Mouse (Mus musculus) small intestine, adult 2 months (tissue): ENCODE measurements around the gene 1700029I15Rik. TPM values are rescaled to one million over a fixed set of nuclear protein-coding genes. Genes with fewer than 3 reads are reported as not detected.

Experiments used
- H3K27ac ChIP-seq: fragments of 200-500 bp; 2 replicates; pipeline ENCODE4 v1.5.1; 2012; ENCODE audit warnings: low read depth, low read length, control low read depth, inconsistent platforms; ENCODE audit not compliant: insufficient read depth
- H3K27me3 ChIP-seq: fragments of 200-500 bp; 2 replicates; pipeline ENCODE4 v1.6.1; 2012; ENCODE audit warnings: mild to moderate bottlenecking, moderate library complexity, low read length, inconsistent platforms; ENCODE audit not compliant: control insufficient read depth, insufficient read depth
- H3K36me3 ChIP-seq: fragments of 200-500 bp; 2 replicates; pipeline ENCODE4 v1.6.1; 2012; ENCODE audit warnings: mild to moderate bottlenecking, low read length, control low read depth, inconsistent platforms; ENCODE audit not compliant: control insufficient read depth, insufficient read depth
- H3K4me1 ChIP-seq: fragments of 200-500 bp; 2 replicates; pipeline ENCODE4 v1.6.1; 2012; ENCODE audit warnings: low read length, inconsistent platforms, mixed read lengths; ENCODE audit not compliant: control insufficient read depth, insufficient read depth, insufficient read length
- H3K4me3 ChIP-seq: fragments of 200-500 bp; 2 replicates; pipeline ENCODE4 v1.5.1; 2012; ENCODE audit warnings: low read depth, mild to moderate bottlenecking, control low read depth, inconsistent platforms, low read length, moderate library complexity
- CTCF ChIP-seq: fragments of 200-500 bp; IDR thresholded peaks from 2 replicates; pipeline ENCODE4 v1.5.1; 2012; ENCODE audit warnings: low read depth, mild to moderate bottlenecking, control low read depth, inconsistent platforms, low read length, moderate library complexity, mixed read lengths; ENCODE audit not compliant: insufficient replicate concordance, insufficient read length; ENCODE audit errors: extremely low read depth
- POLR2A ChIP-seq: fragments of 200-500 bp; IDR thresholded peaks from 2 replicates; pipeline ENCODE4 v1.6.1; 2012; ENCODE audit warnings: low read depth, mild to moderate bottlenecking, control low read depth, inconsistent platforms, low read length, moderate library complexity
- WGBS: fragments of 180-500 bp; shearing (Covaris S2); methylation state at CpG from one replicate; pipeline ENCODE4 v1.1.7; 2018; 5-methylcytosine and 5-hydroxymethylcytosine counted together
- polyA plus RNA-seq: library from polyadenylated mRNA; depleted of rRNA; stranded (reverse); fragments of >200 nt; gene quantifications from 2 replicates; pipeline ENCODE4 v1.2.3, GENCODE M21; 2012

The 1700029I15Rik gene
- polyA plus RNA-seq, 1 experiment = 7.4 TPM

GRCm38 (mm10) chr2:92381161-92381560 is 1.2 kb upstream of the 1700029I15Rik start:
- WGBS = 88% methylated on average over 5 of the region's 5 CpGs
- no peak for TF ChIP-seq POLR2A
- no peak for TF ChIP-seq CTCF
- H3K4me1 ChIP-seq = peaks cover 5% of the 10 kb centered on the region; the same call in 1 of the 2 replicates

GRCm38 (mm10) chr2:92382759-92383158 is 421 bp downstream of the 1700029I15Rik start:
- WGBS = 91% methylated on average over 4 of the region's 4 CpGs
- Histone ChIP-seq H3K4me3 (no peak overlapping the region), H3K27me3 (no peaks in the 10 kb centered on the region), H3K36me3 (peaks cover 47% of the 10 kb centered on the region), H3K27ac (no peak overlapping the region), H3K4me1 (no peaks in the 10 kb centered on the region)
- no peak for TF ChIP-seq POLR2A
- TF ChIP-seq CTCF = no peak

More at GRCm38 (mm10) chr2:92381161-92381560, 1.2 kb upstream of the 1700029I15Rik start:
- H3K27ac ChIP-seq = no peak overlapping the region
- H3K4me3 ChIP-seq = no peak overlapping the region
- H3K27me3 ChIP-seq = no peaks in the 10 kb centered on the region
- H3K36me3 ChIP-seq = peaks cover 54% of the 10 kb centered on the region

GRCm38 (mm10) chr2:92384101-92384500 is 1.8 kb downstream of the 1700029I15Rik start:
- TF ChIP-seq POLR2A = no peak
- TF ChIP-seq CTCF = no peak
- H3K27ac ChIP-seq = no peak overlapping the region
- no peaks in the 10 kb centered on the region for H3K4me1 ChIP-seq
- H3K27me3 ChIP-seq = no peaks in the 10 kb centered on the region; the same call in 1 of the 2 replicates
- 71% methylated on average over 4 of the region's 4 CpGs for WGBS
- H3K4me3 ChIP-seq = no peak overlapping the region
- peaks cover 35% of the 10 kb centered on the region for H3K36me3 ChIP-seq

GRCm38 (mm10) chr2:92385113-92386051 is 3.0 kb downstream of the 1700029I15Rik start:
- TF ChIP-seq POLR2A (no peak), CTCF (no peak)
- Histone ChIP-seq H3K27me3 (peaks cover 6% of the 10 kb centered on the region), H3K27ac (no peak overlapping the region), H3K4me1 (no peaks in the 10 kb centered on the region; the same call in 1 of the 2 replicates), H3K36me3 (peaks cover 22% of the 10 kb centered on the region), H3K4me3 (no peak overlapping the region)
- 64% methylated on average over 22 of the region's 22 CpGs for WGBS

- Histone ChIP-seq H3K36me3 (peaks cover 8% of the 10 kb centered on the region; the same call in 1 of the 2 replicates), H3K4me1 (no peaks in the 10 kb centered on the region; the same call in 1 of the 2 replicates), H3K27ac (no peak overlapping the region), H3K4me3 (no peak overlapping the region), H3K27me3 (peaks cover 12% of the 10 kb centered on the region)
- 90% methylated on average over 30 of the region's 30 CpGs for WGBS
- TF ChIP-seq POLR2A (no peak), CTCF (no peak)
Measured at GRCm38 (mm10) chr2:92386821-92387570, 4.7 kb downstream of the 1700029I15Rik start.

- 66% methylated on average over 4 of the region's 4 CpGs for WGBS
- no peaks in the 10 kb centered on the region; the same call in 1 of the 2 replicates for H3K4me1 ChIP-seq
- H3K27ac ChIP-seq = no peak overlapping the region
- peaks cover 18% of the 10 kb centered on the region for H3K27me3 ChIP-seq
- TF ChIP-seq POLR2A (no peak), CTCF (no peak)
- 0 out of 2 replicates have a peak, but pooled peaks cover 2% of the 10 kb centered on the region for H3K36me3 ChIP-seq
- H3K4me3 ChIP-seq = no peak overlapping the region
Measured at GRCm38 (mm10) chr2:92387646-92388045, 5.3 kb downstream of the 1700029I15Rik start.
